Mouse (Mus musculus): Measurements from ENCODE around the gene Krtcap3.
"Not testable (repeated sequence)": the region's sequence is repeated elsewhere in the genome, so short reads cannot be mapped to it uniquely, and the experiment has no call there.

The Krtcap3 gene

DNA sequence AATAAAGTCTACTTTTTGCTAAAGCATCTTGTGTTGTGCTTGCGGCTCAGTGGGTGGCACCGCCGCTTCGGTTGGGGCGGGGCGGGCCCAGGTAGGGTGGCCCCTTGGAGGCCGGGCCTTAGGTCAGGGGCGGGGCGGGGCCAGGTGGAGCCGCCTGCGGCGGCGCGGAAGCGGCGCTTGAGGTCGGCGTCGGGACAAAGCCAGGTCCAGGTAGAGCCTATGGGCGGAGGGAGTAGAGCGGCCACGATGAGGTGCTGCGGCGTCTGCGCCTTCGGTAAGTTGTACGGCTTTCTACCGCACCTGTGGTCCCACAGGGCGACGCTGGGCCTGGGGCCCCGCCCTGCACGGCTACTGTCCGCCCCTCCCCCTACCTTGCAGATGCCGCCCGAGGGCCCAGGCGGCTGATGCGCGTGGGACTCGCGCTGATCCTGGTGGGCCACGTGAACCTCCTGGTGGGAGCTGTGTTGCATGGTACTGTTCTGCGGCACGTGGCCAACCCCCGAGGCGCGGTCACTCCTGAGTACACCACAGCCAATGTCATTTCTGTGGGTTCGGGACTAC is at the start of gene Krtcap3:
Gene Krtcap3, plus strand, starts transcription at position 151 of the 561 bp plus-strand sequence.
- DNase-seq (ENCODE audit: low spot score), result peak; percentile 78

DNA sequence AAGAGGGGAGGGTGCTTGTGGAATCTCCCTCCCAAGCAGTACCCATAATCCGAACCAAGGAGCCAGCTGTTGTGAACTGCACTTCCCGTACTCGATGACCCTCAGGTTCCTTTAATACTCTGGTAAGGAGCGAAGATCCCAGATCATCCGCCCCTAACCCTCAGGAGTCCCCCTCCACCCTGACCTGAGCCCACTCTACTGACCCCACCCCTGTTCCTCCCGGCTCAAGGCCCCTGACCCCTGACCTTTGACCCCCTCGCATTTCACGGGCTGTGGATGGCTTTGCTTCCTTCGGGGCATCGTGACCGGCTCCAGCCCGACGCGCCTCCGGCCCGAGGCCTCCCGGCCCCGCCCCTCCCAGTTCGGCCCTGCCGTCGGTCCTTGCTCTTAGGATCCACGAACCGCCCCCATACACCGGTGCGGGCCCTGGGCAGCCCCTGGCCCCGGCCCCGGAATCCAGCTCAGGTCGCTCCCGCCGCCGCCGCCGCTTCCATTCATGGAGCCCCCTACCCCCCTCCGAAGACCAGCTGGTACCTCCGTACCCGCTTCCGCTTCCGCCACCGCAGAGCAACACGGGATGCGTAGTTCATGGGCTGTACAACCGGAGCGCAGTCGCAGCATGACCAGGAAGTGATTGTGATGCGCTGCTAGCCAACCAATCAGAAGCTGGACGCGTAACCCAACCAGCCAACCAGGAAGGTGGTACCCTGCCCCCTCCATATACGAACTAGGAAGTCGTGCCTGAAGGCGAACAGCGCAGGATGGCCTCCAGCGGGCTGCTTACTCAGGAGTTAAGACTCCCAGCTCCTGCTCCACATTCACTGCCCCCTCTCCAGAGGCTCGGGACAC is 49.5 kb upstream of the Krtcap3 start, which contains the start of gene Zfp513:
Gene Zfp513, minus strand, starts transcription at position 562 of the 849 bp plus-strand sequence.
- peak; percentile 97 for DNase-seq (ENCODE audit: low spot score)

DNA sequence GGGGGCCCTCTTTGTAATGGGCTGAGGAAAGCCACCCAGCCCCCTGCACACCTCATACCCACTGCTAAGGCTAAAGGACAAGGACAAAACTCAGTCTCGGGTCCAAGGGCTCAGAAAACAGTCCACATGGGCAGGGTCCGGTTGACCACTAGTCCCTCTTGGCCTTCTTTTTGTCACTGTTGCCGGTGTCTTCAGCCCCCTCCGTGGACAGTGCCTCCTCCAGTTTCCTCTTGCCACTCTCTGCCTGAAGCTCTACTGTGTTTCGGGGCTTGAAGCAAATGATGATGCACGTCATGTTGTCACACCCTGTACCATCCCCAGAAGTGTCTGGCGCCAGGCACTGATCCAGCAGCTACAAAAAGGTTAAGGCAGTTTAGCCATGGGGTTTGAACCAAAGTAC is 48.6 kb upstream of the Krtcap3 start:
- no peak for DNase-seq (ENCODE audit: low spot score)

DNA sequence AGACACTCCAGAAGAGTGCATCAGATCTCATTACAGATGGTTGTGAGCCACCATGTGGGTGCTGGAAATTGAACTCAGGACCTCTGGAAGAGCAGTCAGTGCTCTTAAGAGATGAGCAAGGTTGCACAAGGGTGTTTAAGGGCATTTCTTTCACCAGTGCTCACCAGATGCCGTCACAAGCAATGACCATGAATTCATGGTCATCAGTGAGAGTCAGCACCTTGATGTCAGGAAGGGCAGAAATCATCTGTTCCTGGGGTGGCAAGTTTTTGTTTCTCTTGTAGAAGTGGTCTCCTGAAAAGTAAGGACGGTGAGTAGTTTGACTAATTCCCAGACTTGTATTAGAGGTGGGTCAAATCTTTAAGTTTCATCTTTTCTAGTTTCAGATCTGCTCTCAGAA is 47.6 kb upstream of the Krtcap3 start:
- DNase-seq (ENCODE audit: low spot score), result no peak

DNA sequence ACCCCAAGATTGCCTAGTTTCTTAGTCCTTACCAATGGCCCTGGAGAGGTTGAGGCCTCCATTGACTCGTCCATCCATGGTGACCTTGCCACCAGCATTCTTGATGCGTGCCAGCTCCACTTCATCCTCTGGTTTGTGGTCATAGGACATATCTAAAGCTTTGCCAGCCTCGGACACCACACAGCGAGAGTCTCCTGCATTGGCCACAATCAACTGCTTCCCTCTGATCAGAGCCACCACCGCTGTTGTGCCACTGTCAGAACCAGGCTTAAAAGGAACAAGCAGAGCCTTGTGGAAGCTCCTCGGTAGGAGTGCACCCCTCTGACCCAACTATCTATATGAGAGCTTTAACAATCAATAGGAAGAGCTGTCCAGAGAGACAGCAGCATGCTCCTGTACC is 47.1 kb upstream of the Krtcap3 start:
- DNase-seq (ENCODE audit: low spot score), result no peak

DNA sequence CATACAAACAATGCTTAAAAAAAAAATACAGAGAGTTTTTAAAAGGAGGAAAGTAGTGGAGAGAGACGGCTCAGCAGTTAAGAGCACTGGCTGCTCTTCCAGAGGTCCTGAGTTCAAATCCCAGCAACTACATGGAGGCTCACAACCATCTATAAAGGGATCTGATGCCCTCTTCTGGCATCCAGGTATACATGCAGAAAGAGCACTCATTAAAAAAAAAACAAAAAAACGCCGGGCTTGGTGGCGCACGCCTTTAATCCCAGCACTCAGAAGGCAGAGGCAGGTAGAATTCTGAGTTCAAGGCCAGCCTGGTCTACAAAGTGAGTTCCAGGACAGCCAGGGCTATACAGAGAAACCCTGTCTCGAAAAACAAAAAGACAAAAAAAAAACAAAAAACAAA is 34.9 kb upstream of the Krtcap3 start:
- not testable (repeated sequence) for DNase-seq (ENCODE audit: low spot score)

GRCm38 (mm10) chr5:31218294-31218693 is 33.2 kb upstream of the Krtcap3 start:
- DNase-seq (ENCODE audit: low spot score), result no peak

GRCm38 (mm10) chr5:31219070-31219469 is 32.4 kb upstream of the Krtcap3 start:
- no peak for DNase-seq (ENCODE audit: low spot score)

GRCm38 (mm10) chr5:31219474-31219873 is 32.0 kb upstream of the Krtcap3 start:
- DNase-seq (ENCODE audit: low spot score), result no peak

GRCm38 (mm10) chr5:31219911-31220447 is 31.5 kb upstream of the Krtcap3 start:
- no peak for DNase-seq (ENCODE audit: low spot score)

- peak; percentile 97 for DNase-seq (ENCODE audit: low spot score)
These were observed 30.8 kb upstream of the Krtcap3 start, which contains the start of gene Ppm1g for GRCm38 (mm10) chr5:31220448-31221303. Gene Ppm1g (minus strand): TSS chr5:31220687.

GRCm38 (mm10) chr5:31221304-31221945 is 30.1 kb upstream of the Krtcap3 start:
- no peak for DNase-seq (ENCODE audit: low spot score)

DNA sequence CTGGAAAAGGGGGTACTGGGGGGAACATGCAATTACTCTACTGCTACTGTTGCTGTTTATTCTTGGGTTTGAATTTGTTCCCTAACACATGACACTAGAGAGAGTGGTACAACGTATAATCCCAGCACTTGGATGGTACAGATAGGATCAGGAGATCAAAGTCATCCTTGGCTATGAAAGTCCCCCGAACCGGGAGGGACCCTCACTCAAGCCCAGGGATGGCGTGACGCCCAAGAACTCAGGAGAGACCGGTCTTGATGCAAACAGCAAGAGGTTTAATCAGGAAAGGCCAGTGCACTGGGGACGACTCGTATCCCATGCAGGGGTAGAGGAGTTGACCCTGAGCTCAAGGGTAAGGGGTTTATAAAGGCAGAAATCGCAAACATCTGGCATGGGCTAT is 28.8 kb upstream of the Krtcap3 start:
- no peak for DNase-seq (ENCODE audit: low spot score)

DNA sequence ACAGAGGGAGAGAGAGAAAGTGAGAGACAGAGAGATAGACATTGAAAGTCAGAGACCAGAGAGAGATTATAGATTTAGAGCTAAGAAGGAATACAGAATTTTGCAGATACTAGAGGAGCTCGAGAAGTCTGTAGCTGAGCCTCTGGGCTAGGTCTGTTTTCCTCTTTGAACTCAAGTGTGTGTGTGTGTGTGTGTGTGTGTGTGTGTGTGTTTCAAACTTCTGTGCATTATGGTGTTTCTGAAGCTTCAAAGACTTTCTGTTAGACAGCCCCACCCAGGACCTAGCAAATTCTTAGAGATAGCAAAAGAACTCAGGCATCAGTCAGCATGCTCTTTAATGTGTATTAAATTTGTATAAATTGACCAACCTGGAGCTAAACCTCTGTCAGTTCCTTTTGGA is 24.9 kb upstream of the Krtcap3 start:
- DNase-seq (ENCODE audit: low spot score), result no peak

DNA sequence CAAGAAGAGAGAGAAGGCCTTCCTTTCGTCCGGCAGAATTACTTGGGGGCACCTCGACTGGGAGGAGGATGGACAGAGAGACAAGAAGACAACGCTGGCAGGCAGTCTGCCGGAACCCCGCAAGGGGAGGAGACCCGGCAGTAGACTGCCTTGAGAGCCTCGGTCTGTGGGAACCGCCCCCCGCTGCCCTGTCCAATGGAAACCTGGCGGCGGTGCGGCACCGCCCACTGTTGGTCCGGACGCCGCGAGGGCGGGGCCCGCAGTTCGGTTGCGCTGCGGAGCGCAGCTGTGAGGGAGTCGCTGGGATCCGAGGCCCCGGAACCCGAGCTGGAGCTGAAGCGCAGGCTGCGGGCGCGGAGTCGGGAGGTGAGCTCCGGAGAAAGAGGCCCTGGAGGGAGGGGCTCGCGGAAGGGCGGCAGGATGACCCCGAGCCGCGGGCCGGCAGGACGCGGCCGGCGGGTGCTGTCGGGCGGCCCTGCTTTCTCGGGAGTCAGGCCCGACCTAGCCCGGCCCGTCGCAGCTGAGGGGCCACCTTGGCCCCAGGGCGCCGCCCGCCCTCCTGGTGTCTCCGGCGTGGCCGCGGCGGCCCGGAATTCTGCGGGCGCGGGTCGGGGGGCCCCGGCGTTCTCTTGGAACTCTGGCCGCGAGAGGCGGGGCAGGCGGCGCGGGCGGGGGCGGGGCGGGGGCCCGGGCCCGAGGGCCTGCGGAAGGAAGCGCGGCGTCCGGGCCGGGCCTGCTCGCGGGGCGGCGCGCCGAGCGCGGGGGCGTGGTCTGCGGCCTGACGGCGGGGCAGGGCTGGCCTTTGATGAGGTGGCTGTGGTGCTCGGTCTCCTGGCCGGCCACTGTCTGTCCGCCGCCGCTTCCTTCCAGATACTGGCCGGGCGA is 10.6 kb upstream of the Krtcap3 start, which contains the start of the genes Nrbp1 and Gm9970:
Gene Nrbp1, plus strand, starts transcription at position 228 of the 885 bp plus-strand sequence.
Gene Gm9970, minus strand, starts transcription at position 596 of the 885 bp plus-strand sequence.
- peak; percentile 97 for DNase-seq (ENCODE audit: low spot score)

- no peak for DNase-seq (ENCODE audit: low spot score)
These were observed 9.9 kb upstream of the Krtcap3 start for GRCm38 (mm10) chr5:31241522-31242034.

GRCm38 (mm10) chr5:31242191-31242590 is 9.3 kb upstream of the Krtcap3 start:
- DNase-seq (ENCODE audit: low spot score), result no peak

GRCm38 (mm10) chr5:31250716-31251115 is 775 bp upstream of the Krtcap3 start:
- DNase-seq (ENCODE audit: low spot score), result no peak

DNA sequence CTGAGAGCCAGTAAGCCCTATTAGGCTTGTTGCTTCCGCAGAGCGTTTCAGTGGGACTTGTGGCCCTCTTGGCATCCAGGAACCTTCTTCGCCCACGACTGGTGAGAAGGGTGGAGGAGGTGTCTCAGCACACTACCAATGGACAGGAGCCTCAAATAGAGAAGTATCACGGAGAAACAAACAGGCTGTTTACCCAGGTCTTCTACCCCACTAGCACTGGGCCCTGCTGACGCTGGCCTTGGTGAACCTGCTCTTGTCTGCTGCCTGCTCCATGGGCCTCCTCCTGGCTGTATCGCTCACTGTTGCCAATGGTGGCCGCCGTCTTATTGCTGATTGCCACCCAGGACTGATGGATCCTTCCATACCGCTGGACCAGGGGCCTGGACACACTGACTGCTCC is 660 bp downstream of the Krtcap3 start:
- no peak for DNase-seq (ENCODE audit: low spot score)

Data from testis, postnatal 14 days (tissue).